Mouse (Mus musculus): ENCODE results near the gene Olfr263. TPM values are rescaled to one million over a fixed set of nuclear protein-coding genes. Genes with fewer than 3 reads are reported as not detected.
A peak's percentile ranks its signal among the peaks of the same experiment; 100 is the strongest.

Olfr263 gene
- polyA plus RNA-seq, 1 experiment from 2014 or later, result not detected

DNA sequence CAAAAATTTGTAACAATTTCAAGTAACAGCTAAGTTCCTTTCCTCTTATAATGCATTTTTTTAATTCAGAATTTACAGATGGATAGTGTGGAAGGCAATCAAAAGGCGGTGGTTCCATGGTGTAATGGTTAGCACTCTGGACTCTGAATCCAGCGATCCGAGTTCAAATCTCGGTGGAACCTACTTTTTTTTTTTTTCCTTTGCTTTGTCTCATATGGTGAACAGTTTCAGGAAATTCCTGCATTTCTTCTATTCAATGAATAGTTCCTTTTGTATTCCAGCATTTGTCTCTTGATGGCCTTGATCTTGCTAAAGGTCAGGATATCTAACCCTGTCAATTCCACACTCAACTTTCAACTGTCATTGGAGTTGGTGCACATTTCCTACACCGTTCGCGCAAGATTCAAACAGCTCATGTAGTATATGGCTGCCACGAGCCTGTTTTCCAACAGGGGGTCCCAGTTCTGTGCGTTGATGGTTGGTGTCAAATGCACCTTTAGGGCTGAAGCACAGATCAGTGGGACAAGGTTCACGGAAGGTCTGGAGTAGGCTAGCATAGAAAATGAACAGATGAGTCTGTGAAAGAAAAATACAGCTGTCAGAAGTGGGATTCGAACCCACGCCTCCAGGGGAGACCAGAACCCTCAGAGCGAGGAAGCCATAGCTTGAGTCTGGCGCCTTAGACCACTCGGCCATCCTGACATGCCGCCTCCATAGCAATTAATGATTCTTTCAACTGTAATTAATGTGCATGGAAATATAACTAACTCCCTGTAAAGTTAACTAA lies 43.0 kb downstream of the Olfr263 start:
- Histone ChIP-seq H3K27ac (ENCODE audit: low read depth, low read length) (no peak overlapping the region), H3K36me3 (ENCODE audit: control insufficient read depth, insufficient read depth, low read length) (no peaks in the 10 kb centered on the region), H3K27me3 (ENCODE audit: control insufficient read depth, insufficient read depth, low read length) (no peaks in the 10 kb centered on the region; the same call in 1 of the 2 replicates), H3K4me3 (ENCODE audit: low read depth, low read length) (peak overlapping the region; percentile 41), H3K4me2 (replicated peaks; ENCODE audit: low read depth, low read length) (peak overlapping the region; percentile 52), H3K4me1 (replicated peaks; ENCODE audit: control insufficient read depth, insufficient read depth, low read length) (no peaks in the 10 kb centered on the region), H3K9ac (ENCODE audit: low read depth, low read length) (no peak overlapping the region), H3K9me3 (ENCODE audit: control insufficient read depth, low read length) (no peaks in the 10 kb centered on the region)
- WGBS, result under 1% methylated on average over 16 of the region's 16 CpGs
- ATAC-seq (ENCODE audit: low FRiP score), result peak; percentile 49
- peak; percentile 83 for DNase-seq (ENCODE audit: low spot score)

DNA sequence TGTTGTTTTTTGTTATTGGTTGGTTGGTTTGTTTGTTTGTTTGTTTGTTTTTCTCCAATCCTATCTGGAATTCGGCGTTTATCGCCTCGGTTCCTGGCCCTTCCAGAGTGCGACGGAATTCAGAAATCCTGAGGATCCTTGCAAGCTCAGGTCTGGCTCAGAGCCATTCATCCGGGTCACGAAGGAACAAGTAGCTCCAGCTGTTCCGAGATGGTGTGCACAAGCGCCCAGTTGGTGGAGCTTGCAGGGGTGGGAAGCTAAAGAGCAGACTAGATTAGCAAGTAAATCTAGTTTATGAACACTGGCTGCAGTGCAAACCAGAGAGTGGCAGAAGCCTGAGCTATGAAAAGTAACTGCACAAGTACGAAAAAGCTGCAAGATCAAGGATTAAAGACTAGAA lies 43.6 kb downstream of the Olfr263 start:
- no peak overlapping the region for H3K27ac ChIP-seq (ENCODE audit: low read depth, low read length)

DNA sequence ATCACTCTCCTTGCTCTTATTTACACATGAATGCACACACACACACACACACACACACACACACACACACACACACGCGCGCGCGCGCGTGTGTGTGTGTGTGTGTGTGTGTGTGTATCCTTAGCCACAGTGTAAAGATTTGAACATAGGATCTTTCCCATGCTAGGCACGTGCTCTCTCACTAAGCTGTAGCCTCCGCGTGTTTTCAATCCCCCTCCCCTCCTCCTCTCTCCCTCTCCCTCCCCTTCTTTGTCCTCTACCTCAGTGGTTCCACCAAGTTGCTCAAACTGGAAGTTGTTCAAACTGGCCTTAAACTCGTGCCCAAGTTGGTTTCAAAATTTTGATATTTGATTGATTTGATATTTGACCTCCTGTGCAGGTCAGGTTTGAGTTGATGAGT lies 47.3 kb downstream of the Olfr263 start:
- 61% methylated on average over 8 of the region's 11 CpGs for WGBS
- no peak for ATAC-seq (ENCODE audit: low FRiP score)
- H3K9me3 ChIP-seq (ENCODE audit: control insufficient read depth, low read length), result no peaks in the 10 kb centered on the region
- H3K4me3 ChIP-seq (ENCODE audit: low read depth, low read length), result no peak overlapping the region
- H3K36me3 ChIP-seq (ENCODE audit: control insufficient read depth, insufficient read depth, low read length), result no peaks in the 10 kb centered on the region
- no peaks in the 10 kb centered on the region; the same call in 1 of the 2 replicates for H3K27me3 ChIP-seq (ENCODE audit: control insufficient read depth, insufficient read depth, low read length)
- no peak for DNase-seq (ENCODE audit: low spot score)
- no peaks in the 10 kb centered on the region for H3K4me1 ChIP-seq (replicated peaks; ENCODE audit: control insufficient read depth, insufficient read depth, low read length)
- no peak overlapping the region for H3K9ac ChIP-seq (ENCODE audit: low read depth, low read length)
- H3K27ac ChIP-seq (ENCODE audit: low read depth, low read length), result no peak overlapping the region
- no peak overlapping the region for H3K4me2 ChIP-seq (replicated peaks; ENCODE audit: low read depth, low read length)

More for the DNA sequence above, 43.6 kb downstream of the Olfr263 start:
- peak; percentile 8; the same call in 1 of the 2 replicates for ATAC-seq (ENCODE audit: low FRiP score)
- H3K27me3 ChIP-seq (ENCODE audit: control insufficient read depth, insufficient read depth, low read length), result no peaks in the 10 kb centered on the region; the same call in 1 of the 2 replicates
- no peaks in the 10 kb centered on the region for H3K4me1 ChIP-seq (replicated peaks; ENCODE audit: control insufficient read depth, insufficient read depth, low read length)
- H3K4me2 ChIP-seq (replicated peaks; ENCODE audit: low read depth, low read length), result peak overlapping the region; percentile 36
- peak overlapping the region; percentile 17 for H3K4me3 ChIP-seq (ENCODE audit: low read depth, low read length)
- DNase-seq (ENCODE audit: low spot score), result peak; percentile 77
- H3K9me3 ChIP-seq (ENCODE audit: control insufficient read depth, low read length), result no peaks in the 10 kb centered on the region
- WGBS, result under 1% methylated on average over 11 of the region's 11 CpGs
- peak overlapping the region; percentile 24; the same call in 1 of the 2 replicates for H3K9ac ChIP-seq (ENCODE audit: low read depth, low read length)
- H3K36me3 ChIP-seq (ENCODE audit: control insufficient read depth, insufficient read depth, low read length), result no peaks in the 10 kb centered on the region

DNA sequence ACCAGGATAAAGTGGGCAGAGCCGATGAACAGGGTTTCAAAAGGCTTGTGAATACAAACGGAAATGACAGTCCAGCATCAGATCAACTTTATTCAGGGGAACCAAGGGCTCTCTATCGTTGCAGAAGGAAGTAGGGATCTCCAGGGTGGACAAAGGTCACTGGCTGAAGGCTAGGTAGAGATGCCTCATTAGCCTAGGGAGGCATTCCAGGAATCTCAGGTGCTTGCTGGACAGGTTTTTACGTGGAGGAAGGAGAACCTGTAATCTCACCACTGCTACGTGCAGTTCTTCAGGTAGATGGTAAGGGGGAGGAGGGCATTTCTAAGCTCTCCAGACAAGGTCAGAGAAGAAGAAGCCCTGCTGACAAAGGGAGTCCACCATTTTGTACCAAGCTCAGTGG lies 48.2 kb downstream of the Olfr263 start:
- no peak for DNase-seq (ENCODE audit: low spot score)
- no peak overlapping the region for H3K27ac ChIP-seq (ENCODE audit: low read depth, low read length)
- WGBS, result 67% methylated on average over 5 of the region's 5 CpGs
- no peaks in the 10 kb centered on the region for H3K9me3 ChIP-seq (ENCODE audit: control insufficient read depth, low read length)
- H3K9ac ChIP-seq (ENCODE audit: low read depth, low read length), result no peak overlapping the region
- no peak overlapping the region for H3K4me2 ChIP-seq (replicated peaks; ENCODE audit: low read depth, low read length)
- H3K27me3 ChIP-seq (ENCODE audit: control insufficient read depth, insufficient read depth, low read length), result no peaks in the 10 kb centered on the region; the same call in 1 of the 2 replicates
- H3K36me3 ChIP-seq (ENCODE audit: control insufficient read depth, insufficient read depth, low read length), result 0 out of 2 replicates have a peak, but pooled peaks cover 3% of the 10 kb centered on the region
- no peak for ATAC-seq (ENCODE audit: low FRiP score)
- H3K4me3 ChIP-seq (ENCODE audit: low read depth, low read length), result no peak overlapping the region
- H3K4me1 ChIP-seq (replicated peaks; ENCODE audit: control insufficient read depth, insufficient read depth, low read length), result no peaks in the 10 kb centered on the region

DNA sequence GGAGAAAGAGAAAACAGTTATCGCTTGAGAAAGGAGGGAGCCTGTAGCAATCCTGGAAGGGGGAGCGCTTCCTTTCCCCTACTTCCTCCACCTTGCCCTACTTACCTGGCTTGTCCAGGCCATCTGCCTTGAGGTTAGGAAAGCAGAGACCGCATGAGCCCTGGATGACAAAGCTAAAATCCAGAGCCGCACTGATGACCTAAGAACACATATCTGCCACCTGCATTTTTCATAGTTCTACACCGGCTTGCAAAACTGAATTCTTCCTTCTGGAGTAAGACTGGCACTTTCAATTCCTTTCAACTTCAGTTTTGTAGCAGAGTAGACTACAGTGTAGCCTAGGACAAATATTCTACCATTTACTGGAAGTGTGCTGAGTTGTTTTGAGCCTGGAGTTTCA lies 48.9 kb downstream of the Olfr263 start:
- WGBS, result 78% methylated on average over 5 of the region's 5 CpGs
- Histone ChIP-seq H3K27me3 (ENCODE audit: control insufficient read depth, insufficient read depth, low read length) (no peaks in the 10 kb centered on the region; the same call in 1 of the 2 replicates), H3K4me1 (replicated peaks; ENCODE audit: control insufficient read depth, insufficient read depth, low read length) (no peaks in the 10 kb centered on the region), H3K27ac (ENCODE audit: low read depth, low read length) (no peak overlapping the region), H3K9ac (ENCODE audit: low read depth, low read length) (no peak overlapping the region), H3K9me3 (ENCODE audit: control insufficient read depth, low read length) (no peaks in the 10 kb centered on the region), H3K4me3 (ENCODE audit: low read depth, low read length) (no peak overlapping the region), H3K4me2 (replicated peaks; ENCODE audit: low read depth, low read length) (no peak overlapping the region), H3K36me3 (ENCODE audit: control insufficient read depth, insufficient read depth, low read length) (peaks cover 5% of the 10 kb centered on the region; the same call in 1 of the 2 replicates)
- DNase-seq (ENCODE audit: low spot score) (no peak), ATAC-seq (ENCODE audit: low FRiP score) (no peak)

DNA sequence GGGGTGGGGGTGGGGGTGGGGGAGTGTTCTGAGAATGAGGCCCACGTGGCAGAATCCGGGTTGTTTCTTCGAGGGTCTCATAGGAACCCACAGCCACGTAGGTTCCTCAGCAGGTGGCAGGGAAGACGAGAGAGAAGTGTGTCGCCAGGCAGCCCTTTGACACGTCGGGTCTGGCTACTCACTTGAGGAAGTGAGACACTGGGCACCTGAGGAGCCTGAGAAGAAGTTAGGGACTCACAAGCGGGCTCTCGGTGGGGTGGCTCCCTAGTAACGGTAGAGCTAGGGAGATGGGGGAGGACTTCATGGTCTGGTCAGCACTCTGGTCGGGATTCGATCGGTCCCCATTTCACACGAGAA lies 49.9 kb downstream of the Olfr263 start, which contains the start of gene Trim27:
TSS of gene Trim27 (plus strand) at position 79 of the 357 bp plus-strand sequence.
- ATAC-seq (ENCODE audit: low FRiP score), result peak; percentile 53
- WGBS, result 0% methylated on average over 15 of the region's 15 CpGs
- Histone ChIP-seq H3K9me3 (ENCODE audit: control insufficient read depth, low read length) (no peaks in the 10 kb centered on the region), H3K9ac (ENCODE audit: low read depth, low read length) (peak within 1 kb of the TSS; percentile 93), H3K27me3 (ENCODE audit: control insufficient read depth, insufficient read depth, low read length) (no peaks in the 10 kb centered on the region; the same call in 1 of the 2 replicates), H3K4me1 (replicated peaks; ENCODE audit: control insufficient read depth, insufficient read depth, low read length) (no peaks in the 10 kb centered on the region), H3K4me2 (replicated peaks; ENCODE audit: low read depth, low read length) (peak within 1 kb of the TSS; percentile 76), H3K27ac (ENCODE audit: low read depth, low read length) (peak within 1 kb of the TSS; percentile 93), H3K4me3 (ENCODE audit: low read depth, low read length) (peak within 1 kb of the TSS; percentile 98), H3K36me3 (ENCODE audit: control insufficient read depth, insufficient read depth, low read length) (peaks cover 9% of the 10 kb centered on the region)
- no peak for DNase-seq (ENCODE audit: low spot score)

DNA sequence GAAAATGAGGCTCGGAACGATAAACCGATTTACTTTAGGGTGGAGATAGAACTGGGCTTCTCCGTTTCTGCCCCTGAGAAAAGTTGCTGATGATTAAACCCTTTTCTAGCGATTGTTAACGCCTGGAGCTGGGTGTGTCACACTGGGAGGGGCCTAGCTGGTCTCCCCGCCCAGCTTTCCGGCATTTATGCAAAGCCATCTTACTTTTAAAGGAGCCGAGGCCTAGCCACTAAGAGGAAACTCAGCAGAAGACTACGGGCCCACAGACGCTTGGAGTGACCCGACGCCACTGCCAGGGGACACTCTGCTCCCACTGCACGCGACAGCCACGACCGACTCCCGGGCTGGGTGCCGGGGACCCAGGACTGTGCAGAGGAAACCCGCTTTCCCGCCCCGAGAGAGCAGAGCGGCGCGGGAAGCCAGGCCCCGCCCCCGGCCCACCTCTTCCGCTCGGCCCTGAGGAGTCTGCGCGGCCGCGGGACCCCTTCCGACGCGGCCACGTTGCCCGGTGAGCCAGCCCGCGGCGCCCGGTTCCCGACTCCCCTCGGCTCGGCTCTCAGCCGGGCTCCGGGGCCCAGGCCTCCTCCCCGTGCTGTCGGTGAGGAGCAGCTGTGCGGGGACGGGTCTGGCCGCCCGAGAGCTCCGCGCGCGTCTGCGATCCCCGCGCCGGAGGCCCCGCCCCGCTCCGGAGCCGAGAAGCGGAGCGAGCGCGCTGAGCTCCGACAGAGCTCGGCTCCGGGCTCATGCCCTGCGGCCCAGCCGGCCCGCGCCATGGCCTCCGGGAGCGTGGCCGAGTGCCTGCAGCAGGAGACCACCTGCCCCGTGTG lies 50.5 kb downstream of the Olfr263 start:
- H3K9me3 ChIP-seq (ENCODE audit: control insufficient read depth, low read length), result no peaks in the 10 kb centered on the region
- no peaks in the 10 kb centered on the region for H3K4me1 ChIP-seq (replicated peaks; ENCODE audit: control insufficient read depth, insufficient read depth, low read length)
- H3K36me3 ChIP-seq (ENCODE audit: control insufficient read depth, insufficient read depth, low read length), result peaks cover 9% of the 10 kb centered on the region
- no peaks in the 10 kb centered on the region; the same call in 1 of the 2 replicates for H3K27me3 ChIP-seq (ENCODE audit: control insufficient read depth, insufficient read depth, low read length)
- H3K27ac ChIP-seq (ENCODE audit: low read depth, low read length), result peak overlapping the region; percentile 93
- under 1% methylated on average over 64 of the region's 80 CpGs for WGBS
- H3K4me3 ChIP-seq (ENCODE audit: low read depth, low read length), result peak overlapping the region; percentile 98
- DNase-seq (ENCODE audit: low spot score) (peak; percentile 88), ATAC-seq (ENCODE audit: low FRiP score) (peak; percentile 97)
- peak overlapping the region; percentile 76 for H3K4me2 ChIP-seq (replicated peaks; ENCODE audit: low read depth, low read length)
- peak overlapping the region; percentile 93 for H3K9ac ChIP-seq (ENCODE audit: low read depth, low read length)

DNA sequence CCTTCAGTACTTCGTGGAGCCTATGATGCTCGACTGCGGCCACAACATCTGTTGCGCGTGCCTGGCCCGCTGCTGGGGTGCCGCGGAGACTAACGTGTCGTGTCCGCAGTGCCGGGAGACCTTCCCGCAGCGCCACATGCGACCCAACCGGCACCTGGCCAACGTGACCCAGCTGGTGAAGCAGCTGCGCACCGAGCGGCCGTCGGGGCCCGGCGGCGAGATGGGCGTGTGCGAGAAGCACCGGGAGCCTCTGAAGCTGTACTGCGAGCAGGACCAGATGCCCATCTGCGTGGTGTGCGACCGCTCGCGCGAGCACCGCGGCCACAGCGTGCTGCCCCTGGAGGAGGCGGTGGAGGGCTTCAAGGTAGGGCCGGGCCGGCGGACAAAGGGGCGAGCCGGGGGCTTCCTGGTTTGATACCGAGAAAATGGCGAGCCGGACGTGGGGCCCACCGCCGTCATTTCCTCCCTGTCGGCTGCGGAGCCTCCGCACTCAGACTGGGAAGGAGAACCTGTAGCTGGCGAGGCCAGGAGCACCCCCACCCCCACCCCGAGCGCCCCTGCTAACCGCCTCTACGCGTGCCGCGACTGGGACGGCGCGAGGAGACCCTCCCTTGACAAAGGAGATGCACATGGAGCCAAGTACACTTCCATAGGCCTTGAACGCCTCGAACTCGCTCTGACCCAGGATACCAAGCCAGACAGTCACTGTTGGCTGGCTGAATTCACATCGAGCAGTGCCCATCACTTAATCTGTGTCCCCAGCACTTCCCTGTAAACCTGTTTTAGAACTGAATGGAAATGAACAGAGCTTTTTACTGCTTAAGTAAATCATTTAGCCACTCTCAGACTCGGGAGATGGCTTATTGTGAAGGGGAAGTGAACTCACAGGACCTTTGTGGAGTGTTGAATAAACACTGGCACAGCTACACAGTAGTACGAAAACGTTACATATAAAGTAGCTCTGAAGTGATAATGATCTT lies 51.4 kb downstream of the Olfr263 start:
- no peaks in the 10 kb centered on the region for H3K9me3 ChIP-seq (ENCODE audit: control insufficient read depth, low read length)
- peak; percentile 76 for DNase-seq (ENCODE audit: low spot score)
- peak overlapping the region; percentile 93 for H3K9ac ChIP-seq (ENCODE audit: low read depth, low read length)
- H3K27ac ChIP-seq (ENCODE audit: low read depth, low read length), result peak overlapping the region; percentile 93
- peak overlapping the region; percentile 98 for H3K4me3 ChIP-seq (ENCODE audit: low read depth, low read length)
- under 1% methylated on average over 65 of the region's 71 CpGs for WGBS
- peak; percentile 65 for ATAC-seq (ENCODE audit: low FRiP score)
- no peaks in the 10 kb centered on the region for H3K4me1 ChIP-seq (replicated peaks; ENCODE audit: control insufficient read depth, insufficient read depth, low read length)
- no peaks in the 10 kb centered on the region for H3K27me3 ChIP-seq (ENCODE audit: control insufficient read depth, insufficient read depth, low read length)
- H3K36me3 ChIP-seq (ENCODE audit: control insufficient read depth, insufficient read depth, low read length), result peaks cover 9% of the 10 kb centered on the region
- H3K4me2 ChIP-seq (replicated peaks; ENCODE audit: low read depth, low read length), result peak overlapping the region; percentile 76
